In genomic region chr6:72899781-72900681, GRCm38 (mm10) we compare ENCODE assay signal across 8 mouse cellular contexts. TPM values are rescaled to one million over a fixed set of nuclear protein-coding genes. Genes with fewer than 3 reads are reported as not detected.
DNase-seq lines count a peak whose midpoint lies in the region; ATAC-seq and TF ChIP-seq lines count a peak whose summit lies in the region.

Kcmf1 (minus strand) TSS chr6:72899979.

- peaks cover 24% of the 10 kb centered on the region for H3K4me1 ChIP-seq in forebrain, embryonic 12.5 days
- peaks cover 40% of the 10 kb centered on the region for H3K4me1 ChIP-seq in heart, embryonic 16.5 days (ENCODE audit: control insufficient read depth, insufficient read depth, low read length)
- H3K4me1 ChIP-seq in liver, embryonic 16.5 days (ENCODE audit: control insufficient read depth, low read depth, low read length): peaks cover 14% of the 10 kb centered on the region
- H3K4me1 ChIP-seq in neural tube, embryonic 13.5 days (replicated peaks): peaks cover 29% of the 10 kb centered on the region
- H3K4me1 ChIP-seq in testis, adult 2 months (ENCODE audit: control insufficient read depth, insufficient read depth, low read length): peaks cover 9% of the 10 kb centered on the region

- no peaks in the 10 kb centered on the region for H3K36me3 ChIP-seq in forebrain, embryonic 12.5 days (replicated peaks)
- H3K36me3 ChIP-seq in heart, embryonic 16.5 days (ENCODE audit: control insufficient read depth, insufficient read depth): no peaks in the 10 kb centered on the region
- H3K36me3 ChIP-seq in liver, embryonic 16.5 days (ENCODE audit: control insufficient read depth, insufficient read depth): no peaks in the 10 kb centered on the region
- no peaks in the 10 kb centered on the region for H3K36me3 ChIP-seq in neural tube, embryonic 13.5 days
- H3K36me3 ChIP-seq in testis, adult 2 months (ENCODE audit: control insufficient read depth, insufficient read depth, low read length): no peaks in the 10 kb centered on the region

- H3K4me3 ChIP-seq in forebrain, embryonic 12.5 days (replicated peaks): peak within 1 kb of the TSS; percentile 98
- peak within 1 kb of the TSS; percentile 97 for H3K4me3 ChIP-seq in heart, embryonic 16.5 days (ENCODE audit: low read length)
- H3K4me3 ChIP-seq in liver, embryonic 16.5 days (ENCODE audit: low read depth, low read length): peak within 1 kb of the TSS; percentile 91
- peak within 1 kb of the TSS; percentile 97 for H3K4me3 ChIP-seq in neural tube, embryonic 13.5 days
- H3K4me3 ChIP-seq in testis, adult 2 months (ENCODE audit: control insufficient read depth, low read depth, low read length): peak within 1 kb of the TSS; percentile 82

- peak; percentile 54 for TF ChIP-seq POLR2A in testis, adult 2 months (IDR thresholded peaks at IDR 0.05; ENCODE audit: control insufficient read depth, low read depth, low read length)

- no peaks in the 10 kb centered on the region for H3K9me3 ChIP-seq in forebrain, embryonic 12.5 days
- H3K9me3 ChIP-seq in heart, embryonic 16.5 days (replicated peaks; ENCODE audit: control insufficient read depth, low read length): no peaks in the 10 kb centered on the region
- H3K9me3 ChIP-seq in liver, embryonic 16.5 days (replicated peaks; ENCODE audit: control insufficient read depth, low read length): no peaks in the 10 kb centered on the region
- no peaks in the 10 kb centered on the region for H3K9me3 ChIP-seq in neural tube, embryonic 13.5 days

- TF ChIP-seq CTCF in testis, adult 2 months (IDR thresholded peaks at IDR 0.05; ENCODE audit: control insufficient read depth, insufficient read depth, insufficient replicate concordance, low read depth, low read length): no peak

- peak within 1 kb of the TSS; percentile 71 for H3K4me2 ChIP-seq in forebrain, embryonic 12.5 days
- peak within 1 kb of the TSS; percentile 89 for H3K4me2 ChIP-seq in heart, embryonic 16.5 days (ENCODE audit: low read depth, low read length)
- peak within 1 kb of the TSS; percentile 99 for H3K4me2 ChIP-seq in liver, embryonic 16.5 days (ENCODE audit: low read depth, low read length)
- H3K4me2 ChIP-seq in neural tube, embryonic 13.5 days: peak within 1 kb of the TSS; percentile 66

- peak within 1 kb of the TSS; percentile 99 for H3K9ac ChIP-seq in forebrain, embryonic 12.5 days
- peak within 1 kb of the TSS; percentile 100 for H3K9ac ChIP-seq in heart, embryonic 16.5 days (ENCODE audit: low read length)
- peak within 1 kb of the TSS; percentile 96 for H3K9ac ChIP-seq in liver, embryonic 16.5 days (ENCODE audit: low read depth, low read length)
- peak within 1 kb of the TSS; percentile 99 for H3K9ac ChIP-seq in neural tube, embryonic 13.5 days

- no peaks in the 10 kb centered on the region for H3K27me3 ChIP-seq in forebrain, embryonic 12.5 days
- no peaks in the 10 kb centered on the region for H3K27me3 ChIP-seq in heart, embryonic 16.5 days (ENCODE audit: control insufficient read depth, insufficient read depth, low read length)
- no peaks in the 10 kb centered on the region for H3K27me3 ChIP-seq in liver, embryonic 16.5 days (ENCODE audit: control insufficient read depth, insufficient read depth, low read depth, low read length)
- no peaks in the 10 kb centered on the region for H3K27me3 ChIP-seq in neural tube, embryonic 13.5 days
- H3K27me3 ChIP-seq in testis, adult 2 months (ENCODE audit: control insufficient read depth, insufficient read depth, low read length): no peaks in the 10 kb centered on the region

- H3K27ac ChIP-seq in forebrain, embryonic 12.5 days: peak within 1 kb of the TSS; percentile 97
- peak within 1 kb of the TSS; percentile 99 for H3K27ac ChIP-seq in heart, embryonic 16.5 days (ENCODE audit: low read length)
- peak within 1 kb of the TSS; percentile 99 for H3K27ac ChIP-seq in liver, embryonic 16.5 days (ENCODE audit: low read length)
- H3K27ac ChIP-seq in neural tube, embryonic 13.5 days (replicated peaks): peak within 1 kb of the TSS; percentile 98
- H3K27ac ChIP-seq in testis, adult 2 months (ENCODE audit: control insufficient read depth, insufficient read depth, low read depth, low read length): peak within 1 kb of the TSS; percentile 91

- WGBS in forebrain, embryonic 12.5 days: under 1% methylated on average over 79 of the region's 113 CpGs
- WGBS in heart, embryonic 16.5 days: under 1% methylated on average over 76 of the region's 113 CpGs
- WGBS in liver, embryonic 16.5 days (ENCODE audit: insufficient replicate concordance): under 1% methylated on average over 83 of the region's 113 CpGs
- WGBS in neural tube, embryonic 13.5 days: under 1% methylated on average over 67 of the region's 113 CpGs

- ATAC-seq in forebrain, embryonic 12.5 days (ENCODE audit: low FRiP score): peak; percentile 86
- peak; percentile 81 for ATAC-seq in heart, embryonic 16.5 days (replicated peaks; ENCODE audit: extremely low read depth, insufficient read depth, low FRiP score)
- peak; percentile 83 for ATAC-seq in liver, embryonic 16.5 days (ENCODE audit: low read depth)
- ATAC-seq in neural tube, embryonic 13.5 days (ENCODE audit: low read depth): peak; percentile 78

- peak; percentile 42 to 56 for DNase-seq in CD8-positive naive resting alpha-beta T cell, adult 2 months (ENCODE audit: low read depth in 2 of 2, low spot score in 2 of 2)
- DNase-seq in c-Kit-positive CD71-negative TER-119-negative erythroid progenitor cells, embryonic 14.5 days (ENCODE audit: low read depth): peak; percentile 26
- peak; percentile 82 to 94 for DNase-seq in kidney, postnatal 25 days

RNA-seq across cellular contexts. Expression of gene Kcmf1, which starts in this region (rescaled TPM):
- polyA plus RNA-seq in forebrain, embryonic 12.5 days (2016; fragmentation: Nextera tagmentation; extraction: Ambion mirVana): 29.5 and 39.0 TPM in 2 replicates
- polyA plus RNA-seq in heart, embryonic 16.5 days (2015; fragmentation: Nextera tagmentation; extraction: Ambion mirVana): 28.1 and 32.8 TPM in 2 replicates
- polyA plus RNA-seq in liver, embryonic 16.5 days (2015; fragmentation: Nextera tagmentation; extraction: Ambion mirVana): 15.0 and 15.4 TPM in 2 replicates
- polyA plus RNA-seq in neural tube, embryonic 13.5 days (2015; fragmentation: Nextera tagmentation; extraction: Ambion mirVana): 34.4 and 35.1 TPM in 2 replicates
- 517 and 550 TPM in 2 replicates for polyA plus RNA-seq in testis, adult 2 months (2012; rRNA removed)

Comparison
In these comparisons a context has a peak if more than half of its experiments do, and no peak if none do; other contexts are left out.
1. Peak in every context shown above with its lines: DNase-seq, ATAC-seq, H3K4me3 ChIP-seq and H3K27ac ChIP-seq.
2. RNA of gene Kcmf1 (polyA plus RNA-seq): 517 to 550 TPM in testis, adult 2 months; 29.5 to 39.0 TPM in forebrain, embryonic 12.5 days, 34.4 to 35.1 TPM in neural tube, embryonic 13.5 days, 28.1 to 32.8 TPM in heart, embryonic 16.5 days and 15.0 to 15.4 TPM in liver, embryonic 16.5 days; every median in the first group is over 10 times any median in the second.
3. DNase-seq: peak in every context shown above with its lines; median percentile 88 in kidney, postnatal 25 days; 49 in CD8-positive naive resting alpha-beta T cell, adult 2 months; 26 in c-Kit-positive CD71-negative TER-119-negative erythroid progenitor cells, embryonic 14.5 days.